Mouse (Mus musculus): ENCODE data around the gene Igsf23.

GRCm38 (mm10) chr7:19969541-19970090 lies 19.1 kb upstream of the Igsf23 start:
- TF ChIP-seq CTCF (IDR thresholded peaks at IDR 0.05; ENCODE audit: low read depth) = peak; percentile 27
- no peak for TF ChIP-seq EP300 (IDR thresholded peaks at IDR 0.05; ENCODE audit: low read depth)
